Mouse (Mus musculus) heart, adult 2 months (tissue): ENCODE measurements at regions not wholly inside any gene's neighbourhood (a gene's known extent, or its start where the extent isn't known, plus 50 kb on each side); places are given as distances from the start of the nearest gene placed in this dataset.
A peak's percentile ranks its signal among the peaks of the same experiment; 100 is the strongest.

ENCODE experiments used
- DNase-seq, 2 experiments: peaks; one replicate each; pipeline ENCODE4 v3.0.0; 2021
- H3K27ac ChIP-seq: fragments of 200-600 bp; 2 replicates; pipeline ENCODE4 v1.8.1; 2022
- H3K27me3 ChIP-seq: fragments of 200-500 bp; 2 replicates; pipeline ENCODE4 v1.6.1; 2012; ENCODE audit warnings: mild to moderate bottlenecking, low read length, inconsistent platforms, mixed read lengths; ENCODE audit not compliant: control insufficient read depth, insufficient read depth
- H3K36me3 ChIP-seq: fragments of 200-500 bp; 2 replicates; pipeline ENCODE4 v1.6.1; 2012; ENCODE audit warnings: low read length, inconsistent platforms; ENCODE audit not compliant: control insufficient read depth, insufficient read depth
- H3K4me1 ChIP-seq: fragments of 200-500 bp; 2 replicates; pipeline ENCODE4 v1.6.1; 2011; ENCODE audit warnings: low read length; ENCODE audit not compliant: control insufficient read depth, insufficient read depth
- H3K4me3 ChIP-seq: fragments of 200-600 bp; 2 replicates; pipeline ENCODE4 v1.8.1; 2022
- H3K79me2 ChIP-seq: fragments of 200-500 bp; replicated peaks from 2 replicates; pipeline ENCODE4 v1.6.1; 2012; ENCODE audit warnings: mild to moderate bottlenecking, inconsistent platforms, low read length, moderate library complexity, mixed read lengths; ENCODE audit not compliant: control insufficient read depth, insufficient read depth
- H3K9ac ChIP-seq: fragments of 200-500 bp; 2 replicates; pipeline ENCODE4 v1.6.1; 2012; ENCODE audit warnings: low read depth, mild to moderate bottlenecking, control low read depth, inconsistent platforms, low read length, mixed read lengths
- CTCF ChIP-seq: fragments of 200-600 bp; IDR thresholded peaks from 2 replicates; pipeline ENCODE4 v1.8.1; 2022; ENCODE audit warnings: antibody characterized with exemption, mild to moderate bottlenecking, moderate library complexity
- EP300 ChIP-seq: fragments of 200-500 bp; IDR thresholded peaks from 2 replicates; pipeline ENCODE4 v1.6.1; 2011; ENCODE audit warnings: low read depth, low read length, control low read depth; ENCODE audit not compliant: insufficient read depth
- POLR2A ChIP-seq: fragments of 200-500 bp; IDR thresholded peaks from 2 replicates; pipeline ENCODE4 v1.6.1; 2011; ENCODE audit warnings: mild to moderate bottlenecking, low read depth, low read length, control low read depth; ENCODE audit not compliant: insufficient read depth
- WGBS: fragments of 180-500 bp; shearing (Covaris S2); methylation state at CpG from one replicate; pipeline ENCODE4 v1.1.7; 2018; 5-methylcytosine and 5-hydroxymethylcytosine counted together
- intact Hi-C: fragments of 180-260 bp; cut with DNase I; formaldehyde crosslinking; loops from one replicate; pipeline ENCODE4 v1.15.1; 2025

- 0 out of 2 replicates have a peak overlapping the region, but pooled peaks have one; percentile 7 for H3K4me3 ChIP-seq
- 0 out of 2 replicates have a peak, but pooled peaks cover 1% of the 10 kb centered on the region for H3K27me3 ChIP-seq
- no peaks in the 10 kb centered on the region for H3K79me2 ChIP-seq
- peak; percentile 80 for DNase-seq
- no peak overlapping the region for H3K27ac ChIP-seq
- 19% methylated on average over 30 of the region's 30 CpGs for WGBS
- peaks cover 11% of the 10 kb centered on the region for H3K4me1 ChIP-seq
- TF ChIP-seq CTCF (peak; percentile 95), EP300 (0 out of 2 replicates have a peak, but pooled peaks have one; percentile 46), POLR2A (no peak)
- no peaks in the 10 kb centered on the region for H3K36me3 ChIP-seq
- no peak overlapping the region for H3K9ac ChIP-seq
- intact Hi-C loops = loop anchor here (1.0 to 5.0 kb wide), 5 partner anchors 111 to 586 kb away; partner anchors contain the start of gene Ptpru
Observed at GRCm38 (mm10) chr4:131252602-131253442, 308.6 kb downstream of the Matn1 start.

- Histone ChIP-seq H3K9ac (no peak overlapping the region), H3K27me3 (0 out of 2 replicates have a peak, but pooled peaks cover 1% of the 10 kb centered on the region), H3K79me2 (no peaks in the 10 kb centered on the region), H3K4me3 (no peak overlapping the region), H3K27ac (no peak overlapping the region), H3K36me3 (no peaks in the 10 kb centered on the region), H3K4me1 (peaks cover 11% of the 10 kb centered on the region)
- TF ChIP-seq CTCF = no peak
- no peak for TF ChIP-seq EP300
- no peak for TF ChIP-seq POLR2A
- DNase-seq = no peak
- intact Hi-C loops = loop anchor here (1.0 to 5.0 kb wide), 5 partner anchors 111 to 585 kb away; partner anchors contain the start of gene Ptpru
- 2% methylated on average over 8 of the region's 8 CpGs for WGBS
Observed at GRCm38 (mm10) chr4:131253443-131253817, 309.2 kb downstream of the Matn1 start.

GRCm38 (mm10) chr4:131254243-131254642 is 310.1 kb downstream of the Matn1 start:
- intact Hi-C loops = loop anchor here (5.0 kb wide), 2 partner anchors 233 to 292 kb away; no protein-coding TSS in a partner anchor
- Histone ChIP-seq H3K4me1 (peaks cover 11% of the 10 kb centered on the region), H3K27ac (peak overlapping the region; percentile 44; the same call in 1 of the 2 replicates), H3K79me2 (no peaks in the 10 kb centered on the region), H3K9ac (0 out of 2 replicates have a peak overlapping the region, but pooled peaks have one; percentile 14), H3K27me3 (0 out of 2 replicates have a peak, but pooled peaks cover 1% of the 10 kb centered on the region), H3K4me3 (no peak overlapping the region), H3K36me3 (no peaks in the 10 kb centered on the region)
- DNase-seq = peak; percentile 69 to 87
- WGBS = 7% methylated on average over 7 of the region's 7 CpGs
- no peak for TF ChIP-seq POLR2A

DNA sequence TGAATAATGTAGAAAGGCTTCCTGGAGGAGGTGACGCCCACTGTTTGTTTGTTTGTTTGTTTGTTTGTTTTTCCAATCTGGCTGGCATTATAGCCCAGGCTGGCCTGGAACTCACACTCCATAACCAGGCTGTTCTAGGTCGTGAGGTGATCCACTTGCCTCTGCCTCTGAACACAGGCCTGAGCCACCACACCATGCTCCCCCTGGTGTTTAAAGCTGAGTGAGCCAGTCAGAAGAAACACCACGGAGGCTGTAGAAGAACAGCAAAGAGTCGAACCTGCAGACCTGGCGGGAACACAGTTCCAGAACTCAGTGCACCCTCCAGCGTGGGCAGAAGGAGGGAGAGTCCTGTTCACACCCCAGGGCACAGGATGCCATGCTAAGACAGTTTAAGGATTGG is 310.5 kb downstream of the Matn1 start:
- peak overlapping the region; percentile 33 for H3K27ac ChIP-seq
- no peaks in the 10 kb centered on the region for H3K36me3 ChIP-seq
- 57% methylated on average over 6 of the region's 6 CpGs for WGBS
- H3K79me2 ChIP-seq = no peaks in the 10 kb centered on the region
- no peak overlapping the region for H3K9ac ChIP-seq
- DNase-seq = no peak
- 0 out of 2 replicates have a peak, but pooled peaks cover 1% of the 10 kb centered on the region for H3K27me3 ChIP-seq
- TF ChIP-seq POLR2A (no peak), CTCF (peak; percentile 61)
- H3K4me3 ChIP-seq = no peak overlapping the region
- intact Hi-C loops = loop anchor here (5.0 kb wide), 2 partner anchors 233 to 292 kb away; no protein-coding TSS in a partner anchor
- H3K4me1 ChIP-seq = peaks cover 11% of the 10 kb centered on the region

- Histone ChIP-seq H3K4me1 (peaks cover 1% of the 10 kb centered on the region; the same call in 1 of the 2 replicates), H3K9ac (no peak overlapping the region), H3K79me2 (no peaks in the 10 kb centered on the region), H3K4me3 (no peak overlapping the region), H3K27me3 (no peaks in the 10 kb centered on the region), H3K27ac (no peak overlapping the region), H3K36me3 (no peaks in the 10 kb centered on the region)
- DNase-seq = no peak
- TF ChIP-seq POLR2A (no peak), EP300 (no peak), CTCF (no peak)
- WGBS = 42% methylated on average over 2 of the region's 2 CpGs
- intact Hi-C loops = no loop called here
Observed at GRCm38 (mm10) chr4:131261236-131261635, 317.1 kb downstream of the Matn1 start.

GRCm38 (mm10) chr4:131262909-131263308 is 318.7 kb downstream of the Matn1 start:
- no peak for DNase-seq
- no peak overlapping the region for H3K9ac ChIP-seq
- H3K4me1 ChIP-seq = peaks cover 1% of the 10 kb centered on the region; the same call in 1 of the 2 replicates
- H3K79me2 ChIP-seq = no peaks in the 10 kb centered on the region
- H3K27ac ChIP-seq = no peak overlapping the region
- no peaks in the 10 kb centered on the region for H3K36me3 ChIP-seq
- 85% methylated on average over 6 of the region's 6 CpGs for WGBS
- no peak for TF ChIP-seq EP300
- TF ChIP-seq CTCF = no peak
- no peak for TF ChIP-seq POLR2A
- H3K4me3 ChIP-seq = no peak overlapping the region
- intact Hi-C loops = no loop called here
- H3K27me3 ChIP-seq = no peaks in the 10 kb centered on the region
